Mouse (Mus musculus) G1E (cell line): Measurements from ENCODE around the gene Lcmt1.

Source experiments
- CTCF ChIP-seq: IDR thresholded peaks from 2 replicates; pipeline ENCODE4 v1.5.1; 2012; ENCODE audit warnings: low read depth, low read length, inconsistent platforms, mixed read lengths
- GATA1 ChIP-seq: IDR thresholded peaks from 2 replicates; pipeline ENCODE4 v1.6.1; 2012; ENCODE audit warnings: borderline replicate concordance, low read length, inconsistent platforms, mixed read lengths
- POLR2AphosphoS5 ChIP-seq: IDR thresholded peaks from 2 replicates; pipeline ENCODE4 v1.6.1; 2012; ENCODE audit warnings: low read depth, low read length, inconsistent platforms; ENCODE audit not compliant: insufficient replicate concordance
- TAL1 ChIP-seq: conservative IDR thresholded peaks from 2 replicates; pipeline ENCODE4 v1.6.1; 2012; ENCODE audit warnings: low read depth, low read length, inconsistent platforms, mixed read lengths

- TF ChIP-seq CTCF (no peak), GATA1 (no peak), TAL1 (no peak), POLR2AphosphoS5 (no peak)
Observed at GRCm38 (mm10) chr7:123362806-123363205, 6.8 kb upstream of the Lcmt1 start.
